8 mouse cellular contexts compared by ENCODE assay signal in genomic region chr2:74578146-74578842, GRCm38 (mm10). TPM values are rescaled to one million over a fixed set of nuclear protein-coding genes. Genes with fewer than 3 reads are reported as not detected.
DNase-seq lines count a peak whose midpoint lies in the region; ATAC-seq and TF ChIP-seq lines count a peak whose summit lies in the region.

No protein-coding gene starts in this region.

- peak overlapping the region; percentile 84 for H3K4me2 ChIP-seq in liver, embryonic 14.5 days (ENCODE audit: low read depth)

- H3K4me3 ChIP-seq in ES-Bruce4 (ENCODE audit: low read depth, low read length), result peak overlapping the region; percentile 98
- peak overlapping the region; percentile 83 to 97 for H3K4me3 ChIP-seq in liver, embryonic 14.5 days (ENCODE audit: insufficient read depth in 1 of 2, low read depth in 2 of 2, low read length in 2 of 2)

- TF ChIP-seq CTCF in ES-Bruce4 (IDR thresholded peaks at IDR 0.05; ENCODE audit: low read depth, low read length), result no peak
- TF ChIP-seq CTCF in liver, embryonic 14.5 days (IDR thresholded peaks at IDR 0.05; ENCODE audit: low read depth), result no peak; the same call in 1 of the 2 replicates

- no peak for TF ChIP-seq POLR2A in ES-Bruce4 (IDR thresholded peaks at IDR 0.05; ENCODE audit: insufficient read depth, low read length)

- no peak overlapping the region for H3K27ac ChIP-seq in ES-Bruce4 (ENCODE audit: insufficient read depth, low read length)
- H3K27ac ChIP-seq in liver, embryonic 14.5 days, result peak overlapping the region; percentile 86

- ATAC-seq in liver, embryonic 14.5 days (ENCODE audit: insufficient read depth), result peak; percentile 65

- under 1% methylated on average over 53 of the region's 55 CpGs for WGBS in liver, embryonic 14.5 days (ENCODE audit: insufficient replicate concordance)

- no peak for TF ChIP-seq EP300 in ES-Bruce4 (IDR thresholded peaks at IDR 0.05; ENCODE audit: insufficient read depth, low read depth, low read length)
- TF ChIP-seq EP300 in liver, embryonic 14.5 days (IDR thresholded peaks at IDR 0.05; ENCODE audit: low read depth), result no peak

- no peaks in the 10 kb centered on the region for H3K36me3 ChIP-seq in ES-Bruce4 (ENCODE audit: control insufficient read depth, insufficient read depth, low read length, poor library complexity, severe bottlenecking)
- H3K36me3 ChIP-seq in liver, embryonic 14.5 days (replicated peaks; ENCODE audit: control insufficient read depth, insufficient read depth, low read depth), result no peaks in the 10 kb centered on the region

- H3K9ac ChIP-seq in ES-Bruce4 (ENCODE audit: low read depth, poor library complexity, severe bottlenecking), result peak overlapping the region; percentile 84
- H3K9ac ChIP-seq in liver, embryonic 14.5 days (replicated peaks), result peak overlapping the region; percentile 90

- H3K9me3 ChIP-seq in ES-Bruce4 (replicated peaks; ENCODE audit: control insufficient read depth, insufficient read depth, low read length, poor library complexity, severe bottlenecking), result no peaks in the 10 kb centered on the region
- no peaks in the 10 kb centered on the region for H3K9me3 ChIP-seq in liver, embryonic 14.5 days (ENCODE audit: control insufficient read depth, low read length)

- H3K27me3 ChIP-seq in ES-Bruce4 (ENCODE audit: control insufficient read depth, insufficient read depth, low read length, poor library complexity, severe bottlenecking), result no peaks in the 10 kb centered on the region
- no peaks in the 10 kb centered on the region for H3K27me3 ChIP-seq in liver, embryonic 14.5 days (ENCODE audit: control insufficient read depth, insufficient read depth, low read length)

- no peaks in the 10 kb centered on the region for H3K4me1 ChIP-seq in ES-Bruce4 (ENCODE audit: control insufficient read depth, insufficient read depth, low read length)
- peaks cover 6 to 8% of the 10 kb centered on the region in 2 experiments for H3K4me1 ChIP-seq in liver, embryonic 14.5 days (replicated peaks; ENCODE audit: control insufficient read depth in 2 of 2, insufficient read depth in 2 of 2, low read length in 1 of 2)

- peak; percentile 58 for DNase-seq in 3134 (ENCODE audit: extremely low read depth, insufficient read length, low spot score)
- peak; percentile 44 for DNase-seq in cerebellum, adult 9-11 months
- DNase-seq in frontal cortex, postnatal 36 days (ENCODE audit: low spot score in 2 of 2), result peak; percentile 25 to 38
- DNase-seq in kidney, adult 11 months, result peak; percentile 11
- DNase-seq in liver, embryonic 14.5 days (ENCODE audit: low read depth in 3 of 3, low spot score in 3 of 3), result peak; percentile 61 to 62 (median 61)
- peak; percentile 3 to 5 for DNase-seq in natural killer cell, adult 2 months (ENCODE audit: low spot score in 2 of 2)
- DNase-seq in thymus, postnatal 4 days, result peak; percentile 54

RNA-seq across cellular contexts. Expression of gene Lnpk, which starts 0.9 kb away (rescaled TPM):
- polyA plus RNA-seq in ES-Bruce4 (2011; ENCODE audit: insufficient read depth, insufficient read length, low read depth, missing spikeins), result 38.9 and 41.4 TPM in 2 replicates
- polyA plus RNA-seq in liver, embryonic 14.5 days (2012; rRNA removed), result 4.8 and 7.1 TPM in 2 replicates
- 15.4 and 15.5 TPM in 2 replicates for polyA plus RNA-seq in liver, embryonic 14.5 days (2014; fragmentation: Nextera tagmentation; extraction: Ambion mirVana)

Comparison
In these comparisons a context has a peak if more than half of its experiments do, and no peak if none do; other contexts are left out.
1. DNase-seq: peak in every context shown above with its lines; median percentile 61 in liver, embryonic 14.5 days; 58 in 3134; 54 in thymus, postnatal 4 days; 44 in cerebellum, adult 9-11 months; 32 in frontal cortex, postnatal 36 days; 11 in kidney, adult 11 months; 4 in natural killer cell, adult 2 months.